Mouse (Mus musculus): ENCODE data around the gene Lcn3. TPM values are rescaled to one million over a fixed set of nuclear protein-coding genes. Genes with fewer than 3 reads are reported as not detected.

Gene Lcn3
- polyA plus RNA-seq, 1 experiment from 2014 or later: not detected

Other genes starting within 250 kb of the Lcn3 start
- 16.5 and 19.4 TPM in 2 replicates for gene Traf2, start 218.6 kb upstream of the Lcn3 start, polyA plus RNA-seq (2015; fragmentation: Nextera tagmentation; extraction: Ambion mirVana)
- 375 and 378 TPM in 2 replicates for gene Edf1, start 207.7 kb upstream of the Lcn3 start, polyA plus RNA-seq (2015; fragmentation: Nextera tagmentation; extraction: Ambion mirVana)
- gene Mamdc4, start 190.7 kb upstream of the Lcn3 start, polyA plus RNA-seq (2015; fragmentation: Nextera tagmentation; extraction: Ambion mirVana): 1.6 and 2.1 TPM in 2 replicates
- gene Phpt1, start 190.3 kb upstream of the Lcn3 start, polyA plus RNA-seq (2015; fragmentation: Nextera tagmentation; extraction: Ambion mirVana): 159 and 169 TPM in 2 replicates
- 14.5 and 16.5 TPM in 2 replicates for gene Ajm1, start 183.8 kb upstream of the Lcn3 start, polyA plus RNA-seq (2015; fragmentation: Nextera tagmentation; extraction: Ambion mirVana)
- 70.0 and 73.5 TPM in 2 replicates for gene Rabl6, start 157.0 kb upstream of the Lcn3 start, polyA plus RNA-seq (2015; fragmentation: Nextera tagmentation; extraction: Ambion mirVana)
- gene Ccdc183, start 147.9 kb upstream of the Lcn3 start, polyA plus RNA-seq (2015; fragmentation: Nextera tagmentation; extraction: Ambion mirVana): 0.27 and 0.45 TPM in 2 replicates
- gene Tmem141, start 143.6 kb upstream of the Lcn3 start, polyA plus RNA-seq (2015; fragmentation: Nextera tagmentation; extraction: Ambion mirVana): 47.0 and 57.8 TPM in 2 replicates
- 3.7 and 4.6 TPM in 2 replicates for gene Fcna, start 137.5 kb upstream of the Lcn3 start, polyA plus RNA-seq (2015; fragmentation: Nextera tagmentation; extraction: Ambion mirVana)
- gene Lcn8, start 112.4 kb upstream of the Lcn3 start, polyA plus RNA-seq (2015; fragmentation: Nextera tagmentation; extraction: Ambion mirVana): not detected in 2 replicates
- gene Lcn5, start 107.6 kb upstream of the Lcn3 start, polyA plus RNA-seq (2015; fragmentation: Nextera tagmentation; extraction: Ambion mirVana): not detected in 2 replicates
- gene Lcn6, start 88.8 kb upstream of the Lcn3 start, polyA plus RNA-seq (2015; fragmentation: Nextera tagmentation; extraction: Ambion mirVana): not detected in 2 replicates
- gene Lcn10, start 82.8 kb upstream of the Lcn3 start, polyA plus RNA-seq (2015; fragmentation: Nextera tagmentation; extraction: Ambion mirVana): not detected in 2 replicates
- not detected in 2 replicates for gene Obp2a, start 65.5 kb upstream of the Lcn3 start, polyA plus RNA-seq (2015; fragmentation: Nextera tagmentation; extraction: Ambion mirVana)
- gene Bmyc, start 58.8 kb upstream of the Lcn3 start, polyA plus RNA-seq (2015; fragmentation: Nextera tagmentation; extraction: Ambion mirVana): 149 and 164 TPM in 2 replicates
- gene Obp2b, start 28.6 kb upstream of the Lcn3 start, polyA plus RNA-seq (2015; fragmentation: Nextera tagmentation; extraction: Ambion mirVana): not detected in 2 replicates
- gene Lcn11, start 11.4 kb downstream of the Lcn3 start, polyA plus RNA-seq (2015; fragmentation: Nextera tagmentation; extraction: Ambion mirVana): not detected in 2 replicates
- not detected in 2 replicates for gene Gm13539, start 16.7 kb downstream of the Lcn3 start, polyA plus RNA-seq (2015; fragmentation: Nextera tagmentation; extraction: Ambion mirVana)
- gene Glt6d1, start 50.3 kb downstream of the Lcn3 start, polyA plus RNA-seq (2015; fragmentation: Nextera tagmentation; extraction: Ambion mirVana): not detected in 2 replicates
- gene Lcn9, start 57.6 kb downstream of the Lcn3 start, polyA plus RNA-seq (2015; fragmentation: Nextera tagmentation; extraction: Ambion mirVana): not detected in 2 replicates
- gene Sohlh1, start 81.7 kb downstream of the Lcn3 start, polyA plus RNA-seq (2015; fragmentation: Nextera tagmentation; extraction: Ambion mirVana): not detected in 2 replicates
- 20.2 and 23.8 TPM in 2 replicates for gene Kcnt1, start 98.2 kb downstream of the Lcn3 start, polyA plus RNA-seq (2015; fragmentation: Nextera tagmentation; extraction: Ambion mirVana)
- 71.7 and 77.2 TPM in 2 replicates for gene Camsap1, start 217.7 kb downstream of the Lcn3 start, polyA plus RNA-seq (2015; fragmentation: Nextera tagmentation; extraction: Ambion mirVana)